Mouse (Mus musculus) CD4-positive, CD25-positive, alpha-beta regulatory T cell (primary cell): ENCODE results near the gene Gm12695. TPM values are rescaled to one million over a fixed set of nuclear protein-coding genes. Genes with fewer than 3 reads are reported as not detected.

ENCODE experiments used
- polyA plus RNA-seq: library from polyadenylated mRNA; unstranded; fragments of 100-300 nt; shearing (Covaris generic); gene quantifications from one replicate; pipeline ENCODE4 v1.2.1, GENCODE M21; 2017

Gm12695 gene
- polyA plus RNA-seq = not detected

GRCm38 (mm10) chr4:96785086-96785485 lies at the start of gene Gm12695:
Gene Gm12695 (minus strand): TSS chr4:96785186.

Other genes starting within 250 kb of the Gm12695 start
- gene Cyp2j6, start 231.5 kb downstream of the Gm12695 start, polyA plus RNA-seq = not detected
- not detected for gene Cyp2j9, start 193.6 kb downstream of the Gm12695 start, polyA plus RNA-seq
- gene Cyp2j5, start 121.0 kb downstream of the Gm12695 start, polyA plus RNA-seq = not detected